Mouse (Mus musculus) midbrain, embryonic 13.5 days (tissue): Measurements from ENCODE around the gene Prop1. TPM values are rescaled to one million over a fixed set of nuclear protein-coding genes. Genes with fewer than 3 reads are reported as not detected.

ENCODE experiments used
- ATAC-seq: fragments of 200-750 bp; cut with Nextera tagmentation; 2 replicates; pipeline ENCODE4 v1.8.0; 2017; ENCODE audit warnings: mild to moderate bottlenecking, moderate TSS enrichment, moderate library complexity
- H3K27ac ChIP-seq: fragments of 300-500 bp; sonication (generic); 2 replicates; pipeline ENCODE4 v1.5.1; 2015; ENCODE audit warnings: inconsistent platforms, mild to moderate bottlenecking, moderate library complexity
- H3K27me3 ChIP-seq: fragments of 300-500 bp; sonication (generic); 2 replicates; pipeline ENCODE4 v1.6.1; 2015; ENCODE audit warnings: mild to moderate bottlenecking, inconsistent platforms
- H3K36me3 ChIP-seq: fragments of 300-500 bp; sonication (generic); 2 replicates; pipeline ENCODE4 v1.6.1; 2015; ENCODE audit warnings: mild to moderate bottlenecking, inconsistent platforms
- H3K4me1 ChIP-seq: fragments of 300-500 bp; sonication (generic); replicated peaks from 2 replicates; pipeline ENCODE4 v1.6.1; 2015; ENCODE audit warnings: inconsistent platforms
- H3K4me2 ChIP-seq: fragments of 300-500 bp; sonication (generic); replicated peaks from 2 replicates; pipeline ENCODE4 v1.6.1; 2015; ENCODE audit warnings: moderate library complexity, mild to moderate bottlenecking, inconsistent platforms
- H3K4me3 ChIP-seq: fragments of 300-500 bp; sonication (generic); replicated peaks from 2 replicates; pipeline ENCODE4 v1.5.1; 2015; ENCODE audit warnings: mild to moderate bottlenecking, inconsistent platforms
- H3K9ac ChIP-seq: fragments of 300-500 bp; sonication (generic); replicated peaks from 2 replicates; pipeline ENCODE4 v1.6.1; 2015; ENCODE audit warnings: mild to moderate bottlenecking, inconsistent platforms
- H3K9me3 ChIP-seq: fragments of 300-500 bp; sonication (generic); 2 replicates; pipeline ENCODE4 v1.6.1; 2016; ENCODE audit warnings: mild to moderate bottlenecking, inconsistent platforms
- WGBS: fragments of 180-500 bp; shearing (Covaris S2); methylation state at CpG from one replicate; pipeline ENCODE4 v1.1.7; 2015; 5-methylcytosine and 5-hydroxymethylcytosine counted together
- polyA plus RNA-seq: library from polyadenylated mRNA; unstranded; fragments of >200 nt; fragmentation: Nextera tagmentation; extraction: Ambion mirVana; gene quantifications from 2 replicates; pipeline ENCODE4 v1.2.1, GENCODE M21; 2015

The Prop1 gene
- not detected in 2 replicates for polyA plus RNA-seq

- H3K27me3 ChIP-seq: no peaks in the 10 kb centered on the region
- H3K4me3 ChIP-seq: no peak within 1 kb of the TSS
- 63% methylated on average over 6 of the region's 6 CpGs for WGBS
These were observed at the start of gene Prop1 for GRCm38 (mm10) chr11:50953665-50954064. Prop1 (minus strand) TSS chr11:50953765.

GRCm38 (mm10) chr11:51003296-51003695 is 49.7 kb upstream of the Prop1 start, which contains the start of gene Olfr51:
Olfr51 (plus strand) TSS chr11:51003596.
- Histone ChIP-seq H3K9me3 (0 out of 2 replicates have a peak, but pooled peaks cover 4% of the 10 kb centered on the region), H3K4me3 (no peak within 1 kb of the TSS), H3K36me3 (no peaks in the 10 kb centered on the region), H3K4me1 (no peaks in the 10 kb centered on the region), H3K9ac (no peak within 1 kb of the TSS), H3K27ac (no peak within 1 kb of the TSS), H3K4me2 (no peak within 1 kb of the TSS), H3K27me3 (no peaks in the 10 kb centered on the region)
- ATAC-seq: no peak
- 78% methylated on average over 5 of the region's 5 CpGs for WGBS

More at GRCm38 (mm10) chr11:50953665-50954064, at the start of gene Prop1:
- ATAC-seq: no peak
- Histone ChIP-seq H3K4me2 (no peak within 1 kb of the TSS), H3K9ac (no peak within 1 kb of the TSS), H3K9me3 (no peaks in the 10 kb centered on the region), H3K27ac (no peak within 1 kb of the TSS), H3K4me1 (no peaks in the 10 kb centered on the region), H3K36me3 (no peaks in the 10 kb centered on the region)

GRCm38 (mm10) chr11:50981667-50982066 is 28.1 kb upstream of the Prop1 start, which contains the start of gene Olfr1377:
Olfr1377 (plus strand) TSS chr11:50981967.
- ATAC-seq: no peak
- H3K9me3 ChIP-seq: no peaks in the 10 kb centered on the region

GRCm38 (mm10) chr11:50977216-50977615 is 23.7 kb upstream of the Prop1 start:
- ATAC-seq: no peak
- Histone ChIP-seq H3K9me3 (no peaks in the 10 kb centered on the region), H3K4me2 (no peak overlapping the region), H3K4me3 (no peak overlapping the region), H3K9ac (no peak overlapping the region), H3K27me3 (no peaks in the 10 kb centered on the region), H3K4me1 (no peaks in the 10 kb centered on the region), H3K36me3 (no peaks in the 10 kb centered on the region), H3K27ac (no peak overlapping the region)
- 74% methylated on average over 4 of the region's 4 CpGs for WGBS

More at GRCm38 (mm10) chr11:50981667-50982066, 28.1 kb upstream of the Prop1 start, which contains the start of gene Olfr1377:
- no peak within 1 kb of the TSS for H3K4me3 ChIP-seq
- no peaks in the 10 kb centered on the region for H3K36me3 ChIP-seq
- H3K9ac ChIP-seq: no peak within 1 kb of the TSS
- no peaks in the 10 kb centered on the region for H3K27me3 ChIP-seq
- H3K27ac ChIP-seq: no peak within 1 kb of the TSS
- H3K4me2 ChIP-seq: no peak within 1 kb of the TSS
- no peaks in the 10 kb centered on the region for H3K4me1 ChIP-seq
- WGBS: 55% methylated on average over 5 of the region's 5 CpGs

- Histone ChIP-seq H3K9ac (no peak within 1 kb of the TSS), H3K4me3 (no peak within 1 kb of the TSS), H3K36me3 (no peaks in the 10 kb centered on the region), H3K27ac (no peak within 1 kb of the TSS), H3K9me3 (no peaks in the 10 kb centered on the region), H3K4me2 (no peak within 1 kb of the TSS), H3K4me1 (0 out of 2 replicates have a peak, but pooled peaks cover 9% of the 10 kb centered on the region), H3K27me3 (no peaks in the 10 kb centered on the region)
- no peak for ATAC-seq
- WGBS: 81% methylated on average over 11 of the region's 11 CpGs
These were observed 12.7 kb upstream of the Prop1 start, which contains the start of gene Olfr1378 for GRCm38 (mm10) chr11:50966230-50966629. Olfr1378 (plus strand) TSS chr11:50966530.

- 89% methylated on average over 2 of the region's 2 CpGs for WGBS
These were observed 11.3 kb upstream of the Prop1 start for GRCm38 (mm10) chr11:50964886-50965285.

GRCm38 (mm10) chr11:50952290-50952689 is 1.3 kb downstream of the Prop1 start:
- Histone ChIP-seq H3K36me3 (no peaks in the 10 kb centered on the region), H3K9ac (no peak overlapping the region), H3K4me1 (no peaks in the 10 kb centered on the region), H3K4me3 (no peak overlapping the region), H3K9me3 (no peaks in the 10 kb centered on the region), H3K4me2 (no peak overlapping the region), H3K27ac (no peak overlapping the region), H3K27me3 (no peaks in the 10 kb centered on the region)
- ATAC-seq: no peak
- WGBS: 83% methylated on average over 14 of the region's 14 CpGs

More at GRCm38 (mm10) chr11:50964886-50965285, 11.3 kb upstream of the Prop1 start:
- Histone ChIP-seq H3K27me3 (no peaks in the 10 kb centered on the region), H3K9me3 (no peaks in the 10 kb centered on the region), H3K27ac (no peak overlapping the region), H3K4me2 (no peak overlapping the region), H3K36me3 (no peaks in the 10 kb centered on the region), H3K4me3 (no peak overlapping the region), H3K9ac (no peak overlapping the region), H3K4me1 (0 out of 2 replicates have a peak, but pooled peaks cover 9% of the 10 kb centered on the region)
- ATAC-seq: no peak

GRCm38 (mm10) chr11:50943506-50943905 is 10.1 kb downstream of the Prop1 start, which contains the start of gene 4933414I15Rik:
4933414I15Rik (minus strand) TSS chr11:50943765.
- Histone ChIP-seq H3K9ac (no peak within 1 kb of the TSS), H3K27me3 (no peaks in the 10 kb centered on the region), H3K4me1 (no peaks in the 10 kb centered on the region), H3K4me3 (no peak within 1 kb of the TSS), H3K4me2 (no peak within 1 kb of the TSS), H3K9me3 (no peaks in the 10 kb centered on the region), H3K36me3 (no peaks in the 10 kb centered on the region), H3K27ac (no peak within 1 kb of the TSS)
- no peak for ATAC-seq
- 84% methylated on average over 14 of the region's 14 CpGs for WGBS

GRCm38 (mm10) chr11:50942386-50942785 is 11.2 kb downstream of the Prop1 start:
- no peak overlapping the region for H3K9ac ChIP-seq
- no peak overlapping the region for H3K4me3 ChIP-seq
- WGBS: 74% methylated on average over 12 of the region's 12 CpGs
- no peaks in the 10 kb centered on the region for H3K27me3 ChIP-seq
- H3K4me2 ChIP-seq: no peak overlapping the region
- H3K9me3 ChIP-seq: no peaks in the 10 kb centered on the region
- no peak for ATAC-seq
- H3K36me3 ChIP-seq: no peaks in the 10 kb centered on the region
- no peak overlapping the region for H3K27ac ChIP-seq
- H3K4me1 ChIP-seq: no peaks in the 10 kb centered on the region

- Histone ChIP-seq H3K4me3 (no peak overlapping the region), H3K9me3 (no peaks in the 10 kb centered on the region), H3K27ac (no peak overlapping the region), H3K4me1 (no peaks in the 10 kb centered on the region), H3K36me3 (no peaks in the 10 kb centered on the region), H3K27me3 (no peaks in the 10 kb centered on the region), H3K4me2 (no peak overlapping the region), H3K9ac (no peak overlapping the region)
- peak; percentile 73 for ATAC-seq
- 31% methylated on average over 14 of the region's 14 CpGs for WGBS
These were observed 13.8 kb downstream of the Prop1 start for GRCm38 (mm10) chr11:50939621-50940366.

GRCm38 (mm10) chr11:50938435-50938834 is 15.1 kb downstream of the Prop1 start:
- H3K4me2 ChIP-seq: no peak overlapping the region

GRCm38 (mm10) chr11:50932040-50932439 is 21.5 kb downstream of the Prop1 start:
- 71% methylated on average over 1 of the region's 1 CpGs for WGBS
- H3K27me3 ChIP-seq: no peaks in the 10 kb centered on the region
- peaks cover 12% of the 10 kb centered on the region for H3K4me1 ChIP-seq
- peak overlapping the region; percentile 49 for H3K27ac ChIP-seq
- H3K9ac ChIP-seq: no peak overlapping the region
- peak overlapping the region; percentile 85 for H3K4me2 ChIP-seq
- H3K4me3 ChIP-seq: peak overlapping the region; percentile 60
- no peaks in the 10 kb centered on the region for H3K36me3 ChIP-seq
- ATAC-seq: peak; percentile 66
- no peaks in the 10 kb centered on the region for H3K9me3 ChIP-seq

More at GRCm38 (mm10) chr11:50938435-50938834, 15.1 kb downstream of the Prop1 start:
- Histone ChIP-seq H3K9ac (no peak overlapping the region), H3K27ac (no peak overlapping the region), H3K4me3 (no peak overlapping the region), H3K36me3 (no peaks in the 10 kb centered on the region), H3K4me1 (no peaks in the 10 kb centered on the region), H3K27me3 (no peaks in the 10 kb centered on the region), H3K9me3 (no peaks in the 10 kb centered on the region)
- WGBS: 86% methylated on average over 8 of the region's 8 CpGs
- no peak for ATAC-seq
